20 mouse cellular contexts compared by ENCODE assay signal in the genomic region with DNA sequence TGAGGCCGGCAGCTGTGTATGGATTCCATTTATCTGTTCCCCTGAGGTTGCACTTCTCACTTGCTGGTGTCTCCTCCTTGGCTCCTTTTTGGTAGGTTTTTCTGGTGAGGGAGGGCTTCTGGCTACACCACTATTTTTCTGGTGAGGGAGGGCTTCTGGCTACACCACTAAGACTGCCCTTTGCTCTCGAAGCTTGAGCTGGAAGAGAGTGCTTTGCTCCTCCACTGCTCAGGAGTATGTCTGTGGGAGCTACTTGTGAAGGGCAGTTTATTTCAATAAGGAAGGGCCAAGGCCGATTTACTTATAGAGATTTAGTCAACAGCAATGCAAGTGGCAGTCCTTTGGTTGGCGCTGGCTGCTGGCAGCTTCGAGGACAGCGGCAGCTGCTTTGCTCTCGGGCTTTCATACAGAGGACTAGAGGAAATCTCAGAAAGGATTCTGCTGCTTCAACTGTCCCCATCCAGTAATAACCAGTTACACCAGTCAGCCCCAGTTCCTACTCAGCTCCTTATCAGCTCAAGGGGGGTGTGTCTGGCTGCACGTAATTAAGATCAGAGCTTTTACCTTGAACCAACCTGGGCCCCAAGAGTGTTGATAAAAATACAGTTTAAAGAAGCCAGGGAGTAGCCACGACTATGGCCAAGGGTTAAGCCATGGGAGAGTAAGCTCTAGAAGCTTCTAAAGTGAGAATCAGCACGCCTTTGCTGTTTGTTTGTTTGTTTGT. TPM values are rescaled to one million over a fixed set of nuclear protein-coding genes. Genes with fewer than 3 reads are reported as not detected.
DNase-seq lines count a peak whose midpoint lies in the region; ATAC-seq and TF ChIP-seq lines count a peak whose summit lies in the region.
"Had no signal": no experiment of that assay in that cellular context is flagged by ENCODE, and none has a peak within 500 bp of the region (broad histone marks: within the 10 kb centered on the region; RNA-seq: fewer than 3 reads in every experiment).

No protein-coding gene starts in this region.

- no peak for TF ChIP-seq EP300 in heart, postnatal 0 days (IDR thresholded peaks at IDR 0.05; ENCODE audit: low read depth)
- TF ChIP-seq EP300 in liver, embryonic 14.5 days (IDR thresholded peaks at IDR 0.05; ENCODE audit: low read depth): peak; percentile 68

- H3K9ac ChIP-seq in heart, postnatal 0 days (replicated peaks; ENCODE audit: low read depth, low read length): no peak overlapping the region
- no peak overlapping the region for H3K9ac ChIP-seq in intestine, embryonic 14.5 days (ENCODE audit: low read length)
- no peak overlapping the region for H3K9ac ChIP-seq in liver, embryonic 14.5 days (replicated peaks)
- no peak overlapping the region for H3K9ac ChIP-seq in stomach, embryonic 15.5 days
- H3K9ac ChIP-seq: embryonic facial prominence, embryonic 15.5 days; hindbrain, embryonic 15.5 days; lung, embryonic 15.5 days had no signal

- peaks cover 15% of the 10 kb centered on the region for H3K4me1 ChIP-seq in heart, postnatal 0 days (ENCODE audit: control insufficient read depth, insufficient read depth)
- H3K4me1 ChIP-seq in intestine, embryonic 14.5 days (replicated peaks; ENCODE audit: control insufficient read depth, insufficient read depth, low read length): peaks cover 17% of the 10 kb centered on the region
- peaks cover 7 to 12% of the 10 kb centered on the region in 2 experiments for H3K4me1 ChIP-seq in liver, embryonic 14.5 days (replicated peaks; ENCODE audit: control insufficient read depth in 2 of 2, insufficient read depth in 2 of 2, low read length in 1 of 2)
- H3K4me1 ChIP-seq in stomach, embryonic 15.5 days: peaks cover 27% of the 10 kb centered on the region

- no peak for TF ChIP-seq CTCF in heart, postnatal 0 days (IDR thresholded peaks at IDR 0.05; ENCODE audit: low read depth)
- TF ChIP-seq CTCF in liver, embryonic 14.5 days (IDR thresholded peaks at IDR 0.05; ENCODE audit: low read depth): no peak

- no peak for DNase-seq in heart, postnatal 0 days (ENCODE audit: low spot score)
- DNase-seq in heart, adult 8-10 months (ENCODE audit: low spot score): no peak
- no peak for DNase-seq in intestine, embryonic 14.5 days (ENCODE audit: low spot score)
- DNase-seq in liver, embryonic 14.5 days (ENCODE audit: low read depth in 3 of 3, low spot score in 3 of 3): peak; percentile 30 to 40 (median 31)
- no peak for DNase-seq in T-cell, adult 2 months (ENCODE audit: low spot score)
- no peak for DNase-seq in ovary, postnatal 10 days (ENCODE audit: low spot score)
- DNase-seq in lung, postnatal 36 days: no peak
- DNase-seq: cerebellum, postnatal 10 days; heart, adult 18-20 months; heart, postnatal 36 days; kidney, adult 9 months; kidney, postnatal 4 days; left cerebral cortex, postnatal 4 days; midbrain, embryonic 14.5 days; spleen, adult 18-20 months; thymus, postnatal 14 days had no signal

- no peaks in the 10 kb centered on the region for H3K27me3 ChIP-seq in heart, postnatal 0 days (ENCODE audit: control insufficient read depth, insufficient read depth, low read length)
- H3K27me3 ChIP-seq in intestine, embryonic 14.5 days (replicated peaks; ENCODE audit: control insufficient read depth, insufficient read depth, low read length): no peaks in the 10 kb centered on the region
- H3K27me3 ChIP-seq in liver, embryonic 14.5 days (ENCODE audit: control insufficient read depth, insufficient read depth, low read length): no peaks in the 10 kb centered on the region
- no peaks in the 10 kb centered on the region for H3K27me3 ChIP-seq in stomach, embryonic 15.5 days (replicated peaks)
- H3K27me3 ChIP-seq: embryonic facial prominence, embryonic 15.5 days; hindbrain, embryonic 15.5 days; lung, embryonic 15.5 days had no signal

- H3K4me2 ChIP-seq in heart, postnatal 0 days (ENCODE audit: low read depth, low read length): no peak overlapping the region
- no peak overlapping the region for H3K4me2 ChIP-seq in intestine, embryonic 14.5 days (ENCODE audit: low read length)
- no peak overlapping the region for H3K4me2 ChIP-seq in liver, embryonic 14.5 days (ENCODE audit: low read depth)
- no peak overlapping the region for H3K4me2 ChIP-seq in stomach, embryonic 15.5 days
- H3K4me2 ChIP-seq: embryonic facial prominence, embryonic 15.5 days; hindbrain, embryonic 15.5 days; lung, embryonic 15.5 days had no signal

- peaks cover 48% of the 10 kb centered on the region for H3K36me3 ChIP-seq in heart, postnatal 0 days (replicated peaks; ENCODE audit: control insufficient read depth, insufficient read depth, low read length)
- no peaks in the 10 kb centered on the region for H3K36me3 ChIP-seq in intestine, embryonic 14.5 days (ENCODE audit: control insufficient read depth, insufficient read depth, low read length)
- no peaks in the 10 kb centered on the region for H3K36me3 ChIP-seq in liver, embryonic 14.5 days (replicated peaks; ENCODE audit: control insufficient read depth, insufficient read depth, low read depth)
- no peaks in the 10 kb centered on the region for H3K36me3 ChIP-seq in stomach, embryonic 15.5 days
- H3K36me3 ChIP-seq: embryonic facial prominence, embryonic 15.5 days; hindbrain, embryonic 15.5 days; lung, embryonic 15.5 days had no signal

- no peak for ATAC-seq in heart, postnatal 0 days (ENCODE audit: insufficient read depth, low read depth)
- ATAC-seq in intestine, embryonic 14.5 days (replicated peaks; ENCODE audit: low FRiP score, low TSS enrichment, low read depth): peak; percentile 72; the same call in 1 of the 2 replicates
- peak; percentile 76 for ATAC-seq in liver, embryonic 14.5 days (ENCODE audit: insufficient read depth)
- ATAC-seq in stomach, embryonic 15.5 days (ENCODE audit: insufficient read depth, low FRiP score, low read depth): no peak

- peak overlapping the region; percentile 46; the same call in 1 of the 2 replicates for H3K27ac ChIP-seq in heart, postnatal 0 days (ENCODE audit: low read depth)
- H3K27ac ChIP-seq in intestine, embryonic 14.5 days (ENCODE audit: low read depth): peak overlapping the region; percentile 57
- no peak overlapping the region for H3K27ac ChIP-seq in liver, embryonic 14.5 days
- peak overlapping the region; percentile 64 for H3K27ac ChIP-seq in stomach, embryonic 15.5 days
- H3K27ac ChIP-seq: hindbrain, embryonic 15.5 days; lung, embryonic 15.5 days had no signal

- 74% methylated on average over 10 of the region's 10 CpGs for WGBS in heart, postnatal 0 days
- WGBS in intestine, embryonic 14.5 days: 74% methylated on average over 10 of the region's 10 CpGs
- 58% methylated on average over 10 of the region's 10 CpGs for WGBS in liver, embryonic 14.5 days (ENCODE audit: insufficient replicate concordance)
- 63% methylated on average over 10 of the region's 10 CpGs for WGBS in stomach, embryonic 15.5 days

- H3K9me3 ChIP-seq in heart, postnatal 0 days (replicated peaks; ENCODE audit: control insufficient read depth, low read length): no peaks in the 10 kb centered on the region
- H3K9me3 ChIP-seq in intestine, embryonic 14.5 days (ENCODE audit: control insufficient read depth, low read length): no peaks in the 10 kb centered on the region
- no peaks in the 10 kb centered on the region for H3K9me3 ChIP-seq in liver, embryonic 14.5 days (ENCODE audit: control insufficient read depth, low read length)
- no peaks in the 10 kb centered on the region for H3K9me3 ChIP-seq in stomach, embryonic 15.5 days
- H3K9me3 ChIP-seq: embryonic facial prominence, embryonic 15.5 days; hindbrain, embryonic 15.5 days; lung, embryonic 15.5 days had no signal

- no peak overlapping the region for H3K4me3 ChIP-seq in heart, postnatal 0 days (ENCODE audit: low read depth, low read length)
- no peak overlapping the region for H3K4me3 ChIP-seq in intestine, embryonic 14.5 days (ENCODE audit: low read depth, low read length)
- no peak overlapping the region for H3K4me3 ChIP-seq in liver, embryonic 14.5 days (ENCODE audit: insufficient read depth in 1 of 2, low read depth in 2 of 2, low read length in 2 of 2)
- H3K4me3 ChIP-seq in stomach, embryonic 15.5 days (replicated peaks): no peak overlapping the region
- H3K4me3 ChIP-seq: embryonic facial prominence, embryonic 15.5 days; hindbrain, embryonic 15.5 days; lung, embryonic 15.5 days had no signal

RNA-seq across cellular contexts. Expression of a gene that starts 43.6 kb away (rescaled TPM):
- 4.2 and 5.5 TPM in 2 replicates for total RNA-seq in heart, postnatal 0 days (2014; rRNA removed; ENCODE audit: low replicate concordance)
- polyA plus RNA-seq in heart, postnatal 0 days (2015; fragmentation: Nextera tagmentation; extraction: Ambion mirVana): 28.6 and 34.8 TPM in 2 replicates
- total RNA-seq in heart, adult 8-10 months (2022): 10 to 100 TPM; 18.3 to 28.1 (median 23.4) TPM
- polyA plus RNA-seq in intestine, embryonic 14.5 days (2014; fragmentation: Nextera tagmentation; extraction: Ambion mirVana): 68.8 and 72.9 TPM in 2 replicates
- polyA plus RNA-seq in liver, embryonic 14.5 days (2012; rRNA removed): 3.0 and 6.6 TPM in 2 replicates
- 16.2 and 16.6 TPM in 2 replicates for polyA plus RNA-seq in liver, embryonic 14.5 days (2014; fragmentation: Nextera tagmentation; extraction: Ambion mirVana)
- 78.6 and 86.9 TPM in 2 replicates for polyA plus RNA-seq in stomach, embryonic 15.5 days (2015; fragmentation: Nextera tagmentation; extraction: Ambion mirVana)

Comparison
In these comparisons a context has a peak if more than half of its experiments do, and no peak if none do; other contexts are left out.
1. ATAC-seq: peak in intestine, embryonic 14.5 days (single experiment) and liver, embryonic 14.5 days (single experiment); none in heart, postnatal 0 days (single experiment) and stomach, embryonic 15.5 days (single experiment).
2. DNase-seq: peak in liver, embryonic 14.5 days (3 of 3); none in heart, postnatal 0 days (single experiment), heart, adult 8-10 months (single experiment), intestine, embryonic 14.5 days (single experiment), T-cell, adult 2 months (single experiment), ovary, postnatal 10 days (single experiment) and lung, postnatal 36 days (single experiment).